20 mouse cellular contexts compared by ENCODE assay signal in the genomic region with DNA sequence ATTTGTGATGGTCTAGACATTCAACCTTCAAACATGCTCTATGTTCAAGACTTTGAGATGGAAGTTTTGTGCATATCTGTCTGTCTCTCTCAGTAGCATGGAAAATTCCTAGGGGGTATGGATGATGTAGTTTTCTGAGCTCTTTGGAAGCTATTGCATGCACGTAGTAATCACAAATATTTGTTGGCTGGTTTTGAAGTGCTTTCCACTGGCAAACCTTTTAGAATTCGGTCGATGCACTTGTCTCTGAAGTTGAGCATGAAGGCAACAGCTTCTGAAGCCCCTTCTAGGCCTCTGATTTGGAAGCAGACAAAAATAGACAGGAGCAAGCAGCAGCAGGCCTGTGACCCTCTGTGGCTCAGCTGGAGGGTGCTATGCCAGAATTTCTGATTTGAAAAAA.
"Had no signal": no experiment of that assay in that cellular context is flagged by ENCODE, and none has a peak within 500 bp of the region (broad histone marks: within the 10 kb centered on the region; RNA-seq: fewer than 3 reads in every experiment).

No protein-coding gene starts in this region.

- ATAC-seq: midbrain, embryonic 15.5 days had no signal

- H3K27me3 ChIP-seq: liver, embryonic 15.5 days; lung, embryonic 15.5 days; midbrain, embryonic 12.5 days; midbrain, embryonic 15.5 days; neural tube, embryonic 12.5 days; neural tube, embryonic 15.5 days had no signal

- H3K9me3 ChIP-seq: liver, embryonic 15.5 days; lung, embryonic 15.5 days; midbrain, embryonic 12.5 days; midbrain, embryonic 15.5 days; neural tube, embryonic 12.5 days; neural tube, embryonic 15.5 days had no signal

- H3K4me1 ChIP-seq: liver, embryonic 15.5 days; neural tube, embryonic 12.5 days; neural tube, embryonic 15.5 days had no signal

- H3K4me3 ChIP-seq: left cerebral cortex, adult 2 months; liver, embryonic 15.5 days; lung, embryonic 15.5 days; midbrain, embryonic 12.5 days; midbrain, embryonic 15.5 days; neural tube, embryonic 12.5 days; neural tube, embryonic 15.5 days had no signal

- DNase-seq: kidney, postnatal 10 days; layer of hippocampus, postnatal 36 days; lung, adult 18-20 months; lung, postnatal 14 days; right cerebral cortex, adult 18-20 months; right cerebral cortex, postnatal 14 days; right cerebral cortex, postnatal 4 days; thymus, adult 2 months; thymus, postnatal 14 days; thymus, postnatal 4 days had no signal

- H3K27ac ChIP-seq: left cerebral cortex, adult 2 months; liver, embryonic 15.5 days; lung, embryonic 15.5 days; macrophage; midbrain, embryonic 12.5 days; midbrain, embryonic 15.5 days; neural tube, embryonic 12.5 days; neural tube, embryonic 15.5 days; stomach, postnatal 0 days had no signal

- H3K36me3 ChIP-seq: liver, embryonic 15.5 days; lung, embryonic 15.5 days; midbrain, embryonic 12.5 days; midbrain, embryonic 15.5 days; neural tube, embryonic 12.5 days; neural tube, embryonic 15.5 days had no signal

- H3K9ac ChIP-seq: liver, embryonic 15.5 days; lung, embryonic 15.5 days; midbrain, embryonic 12.5 days; midbrain, embryonic 15.5 days; neural tube, embryonic 12.5 days; neural tube, embryonic 15.5 days had no signal

- H3K4me2 ChIP-seq: liver, embryonic 11.5 days; liver, embryonic 15.5 days; lung, embryonic 15.5 days; midbrain, embryonic 12.5 days; midbrain, embryonic 15.5 days; neural tube, embryonic 12.5 days; neural tube, embryonic 15.5 days had no signal
